Mouse (Mus musculus) layer of hippocampus, adult 18-20 months (tissue): ENCODE results near the gene Trappc3l. TPM values are rescaled to one million over a fixed set of nuclear protein-coding genes. Genes with fewer than 3 reads are reported as not detected.

Experiments used
- total RNA-seq, 2 experiments: library from RNA; stranded (reverse); gene quantifications; 2 replicates each; pipeline ENCODE4 v1.2.3; 2021

Gene Trappc3l
- total RNA-seq, 2 experiments from 2014 or later = 0.64 TPM; not detected in 1

Other genes starting within 250 kb of the Trappc3l start
- not detected for gene Sult3a1, start 179.9 kb upstream of the Trappc3l start, total RNA-seq
- 1 to 10 TPM; 5.1 to 5.5 TPM for gene Rsph4a, start 132.5 kb upstream of the Trappc3l start, total RNA-seq
- 10 to 100 TPM; 13.7 to 15.3 TPM for gene Zup1, start 86.3 kb upstream of the Trappc3l start, total RNA-seq
- 100 to 1,000 TPM; 101 to 103 TPM for gene Rwdd1, start 18.0 kb upstream of the Trappc3l start, total RNA-seq
- gene Calhm4, start 6.7 kb downstream of the Trappc3l start, total RNA-seq = not detected
- 1 to 10 TPM; 4.0 to 4.1 TPM for gene Calhm5, start 58.9 kb downstream of the Trappc3l start, total RNA-seq
- gene Calhm6, start 90.4 kb downstream of the Trappc3l start, total RNA-seq = not detected
- 1 to 10 TPM; 4.9 to 5.6 TPM for gene Dse, start 170.1 kb downstream of the Trappc3l start, total RNA-seq
- 100 to 1,000 TPM; 177 to 179 TPM for gene Tspyl1, start 244.6 kb downstream of the Trappc3l start, total RNA-seq